Mouse (Mus musculus) cortical plate, adult 2 months (tissue): ENCODE measurements around the gene Irs2. TPM values are rescaled to one million over a fixed set of nuclear protein-coding genes. Genes with fewer than 3 reads are reported as not detected.

Experiments used
- H3K27ac ChIP-seq: fragments of 200-500 bp; 2 replicates; pipeline ENCODE4 v1.5.1; 2012; ENCODE audit warnings: low read length, control low read depth, inconsistent platforms; ENCODE audit not compliant: insufficient read depth
- H3K4me1 ChIP-seq: fragments of 200-500 bp; 2 replicates; pipeline ENCODE4 v1.6.1; 2011; ENCODE audit warnings: low read length; ENCODE audit not compliant: control insufficient read depth, insufficient read depth
- H3K4me3 ChIP-seq: fragments of 200-500 bp; 2 replicates; pipeline ENCODE4 v1.5.1; 2011; ENCODE audit warnings: mild to moderate bottlenecking, low read length, control low read depth; ENCODE audit not compliant: insufficient read depth
- CTCF ChIP-seq: fragments of 200-500 bp; IDR thresholded peaks from 2 replicates; pipeline ENCODE4 v1.5.1; 2011; ENCODE audit warnings: mild to moderate bottlenecking, control low read depth, low read length; ENCODE audit not compliant: insufficient read depth; ENCODE audit errors: extremely low read depth
- POLR2A ChIP-seq: fragments of 200-500 bp; IDR thresholded peaks from 2 replicates; pipeline ENCODE4 v1.6.1; 2011; ENCODE audit warnings: mild to moderate bottlenecking, low read length, control low read depth; ENCODE audit not compliant: insufficient read depth; ENCODE audit errors: extremely low read depth
- polyA plus RNA-seq: library from polyadenylated mRNA; depleted of rRNA; stranded (reverse); fragments of >200 nt; gene quantifications from 2 replicates; pipeline ENCODE4 v1.2.3, GENCODE M21; 2012

Gene Irs2
- polyA plus RNA-seq, 1 experiment = 18.0 TPM

DNA sequence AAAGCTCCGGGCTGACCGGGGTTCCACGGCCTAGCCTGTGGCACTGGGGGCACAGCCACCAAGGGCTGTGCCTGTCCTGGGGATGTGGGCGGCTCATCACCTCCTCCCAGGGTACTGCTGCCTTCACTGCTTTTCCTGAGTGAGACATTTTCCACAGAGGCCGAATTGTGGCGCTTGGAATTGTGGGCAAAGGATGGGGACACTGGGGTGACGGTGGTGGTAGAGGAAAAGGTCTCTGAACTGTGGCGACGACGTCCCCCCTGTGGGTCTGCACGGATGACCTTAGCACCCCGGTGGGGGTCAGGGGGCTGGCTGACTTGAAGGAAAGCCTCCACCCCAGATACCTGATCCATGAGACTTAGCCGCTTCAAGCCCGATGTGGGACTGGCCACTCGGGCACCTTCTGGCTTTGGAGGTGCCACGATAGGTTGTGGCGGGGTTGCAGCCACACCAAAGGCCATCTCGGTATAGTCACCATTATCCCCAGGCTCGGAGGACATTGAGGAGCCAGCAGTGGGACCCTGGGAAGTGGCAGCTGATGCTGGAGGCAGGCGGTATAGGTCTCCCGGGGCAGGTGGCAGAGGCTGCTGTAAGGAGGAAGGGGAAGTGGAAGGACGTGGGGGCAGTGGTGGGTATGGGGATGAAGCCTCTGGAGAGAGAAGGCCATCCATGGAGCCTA lies 3.3 kb downstream of the Irs2 start:
- TF ChIP-seq CTCF (no peak), POLR2A (no peak)
- Histone ChIP-seq H3K4me1 (peaks cover 10% of the 10 kb centered on the region), H3K27ac (no peak overlapping the region), H3K4me3 (peak overlapping the region; percentile 50)

GRCm38 (mm10) chr8:11003917-11004470 lies 4.3 kb downstream of the Irs2 start:
- TF ChIP-seq POLR2A = no peak
- no peak for TF ChIP-seq CTCF

DNA sequence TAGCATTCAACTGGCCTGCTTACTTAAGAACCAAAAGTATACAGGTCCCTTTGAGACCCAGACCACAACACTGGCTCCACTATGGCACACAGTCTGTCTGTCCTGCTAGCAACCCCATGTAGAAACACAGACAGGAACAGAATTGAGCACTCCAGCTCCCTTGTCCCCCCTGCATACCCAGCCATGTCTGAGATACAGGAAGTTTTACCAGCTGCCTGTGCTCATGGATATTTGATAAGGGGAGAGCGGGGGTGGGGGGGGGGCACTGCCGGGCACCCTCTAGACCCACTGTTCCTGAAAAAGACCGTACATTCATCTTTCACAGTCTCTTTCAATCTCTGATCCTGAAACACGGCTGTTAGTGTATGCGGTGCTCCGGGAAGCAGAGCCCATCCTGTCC lies 5.0 kb downstream of the Irs2 start:
- no peak for TF ChIP-seq CTCF
- TF ChIP-seq POLR2A = no peak
- Histone ChIP-seq H3K27ac (no peak overlapping the region), H3K4me3 (peak overlapping the region; percentile 50), H3K4me1 (peaks cover 10% of the 10 kb centered on the region)

More at GRCm38 (mm10) chr8:11003917-11004470, 4.3 kb downstream of the Irs2 start:
- Histone ChIP-seq H3K4me3 (peak overlapping the region; percentile 50), H3K27ac (no peak overlapping the region), H3K4me1 (peaks cover 10% of the 10 kb centered on the region)

- TF ChIP-seq CTCF = no peak
- TF ChIP-seq POLR2A = no peak
- Histone ChIP-seq H3K27ac (no peak overlapping the region), H3K4me1 (peaks cover 10% of the 10 kb centered on the region), H3K4me3 (peak overlapping the region; percentile 50)
Measured at GRCm38 (mm10) chr8:11002816-11003215, 5.4 kb downstream of the Irs2 start.

GRCm38 (mm10) chr8:11001062-11001549 lies 7.2 kb downstream of the Irs2 start:
- TF ChIP-seq POLR2A (no peak), CTCF (no peak)
- peaks cover 6% of the 10 kb centered on the region for H3K4me1 ChIP-seq
- H3K27ac ChIP-seq = no peak overlapping the region

DNA sequence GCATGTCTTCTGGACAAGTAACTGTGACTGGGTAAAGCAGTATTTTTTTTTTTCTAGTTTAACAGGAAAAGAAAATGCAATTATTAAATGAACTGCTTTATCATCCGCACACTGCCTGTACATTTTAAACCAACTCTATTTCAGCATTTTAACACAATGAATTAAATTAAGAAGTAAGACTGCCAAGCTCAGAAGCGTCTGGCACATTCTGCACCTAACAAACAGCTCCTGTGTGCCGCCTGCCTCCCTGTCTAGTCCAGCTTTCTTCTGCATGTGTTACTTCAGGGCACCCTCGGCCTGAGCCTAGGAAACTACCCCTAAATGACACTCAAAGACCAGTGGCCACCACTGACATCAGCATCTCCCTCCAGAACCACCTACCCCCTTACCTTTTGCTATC lies 8.7 kb downstream of the Irs2 start:
- Histone ChIP-seq H3K4me1 (peaks cover 6% of the 10 kb centered on the region), H3K4me3 (no peak overlapping the region), H3K27ac (no peak overlapping the region)
- TF ChIP-seq POLR2A = no peak
- no peak for TF ChIP-seq CTCF

More at GRCm38 (mm10) chr8:11001062-11001549, 7.2 kb downstream of the Irs2 start:
- peak overlapping the region; percentile 50 for H3K4me3 ChIP-seq

DNA sequence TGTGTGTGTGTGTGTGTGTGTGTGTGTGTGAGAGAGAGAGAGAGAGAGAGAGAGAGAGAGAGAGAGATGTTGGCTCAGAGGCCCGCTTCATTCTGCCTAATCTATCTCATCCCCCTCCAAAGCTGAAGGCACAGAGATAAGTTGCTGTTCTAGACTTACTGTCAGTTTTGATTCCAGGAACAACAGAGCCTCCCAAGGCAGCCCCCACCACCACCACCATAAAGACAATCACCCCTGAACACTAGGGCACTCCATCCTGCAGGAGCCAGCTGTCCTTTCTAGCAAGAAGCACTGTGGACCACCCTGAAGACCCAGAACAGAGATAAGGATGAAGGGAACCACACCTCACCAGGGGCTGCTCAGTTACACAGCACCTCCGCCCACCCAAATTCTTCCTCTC lies 12.0 kb downstream of the Irs2 start:
- no peak for TF ChIP-seq POLR2A
- no peak for TF ChIP-seq CTCF
- Histone ChIP-seq H3K4me3 (no peak overlapping the region), H3K27ac (no peak overlapping the region), H3K4me1 (peaks cover 4% of the 10 kb centered on the region; the same call in 1 of the 2 replicates)

DNA sequence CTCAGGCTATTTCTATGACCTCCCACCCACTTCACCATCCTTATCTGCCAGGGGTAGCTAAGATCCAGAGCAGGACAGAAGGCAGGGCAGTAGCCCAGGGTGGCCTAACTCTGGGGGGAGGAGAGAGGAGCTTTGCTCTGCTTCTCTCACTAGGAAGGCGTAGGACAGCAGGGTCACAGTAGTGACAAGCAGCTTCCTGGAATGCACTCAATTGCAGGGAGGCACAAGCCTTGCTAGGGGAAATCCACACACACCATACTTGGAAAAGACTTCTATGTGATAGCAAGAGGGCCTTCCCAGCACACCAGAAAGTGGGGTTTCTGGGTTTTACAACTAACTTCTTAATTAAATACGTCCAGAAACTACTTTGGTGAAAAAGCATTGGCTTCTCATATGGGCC lies 12.5 kb downstream of the Irs2 start:
- H3K4me3 ChIP-seq = no peak overlapping the region
- TF ChIP-seq POLR2A = no peak
- TF ChIP-seq CTCF = no peak
- H3K4me1 ChIP-seq = peaks cover 4% of the 10 kb centered on the region; the same call in 1 of the 2 replicates
- H3K27ac ChIP-seq = no peak overlapping the region

DNA sequence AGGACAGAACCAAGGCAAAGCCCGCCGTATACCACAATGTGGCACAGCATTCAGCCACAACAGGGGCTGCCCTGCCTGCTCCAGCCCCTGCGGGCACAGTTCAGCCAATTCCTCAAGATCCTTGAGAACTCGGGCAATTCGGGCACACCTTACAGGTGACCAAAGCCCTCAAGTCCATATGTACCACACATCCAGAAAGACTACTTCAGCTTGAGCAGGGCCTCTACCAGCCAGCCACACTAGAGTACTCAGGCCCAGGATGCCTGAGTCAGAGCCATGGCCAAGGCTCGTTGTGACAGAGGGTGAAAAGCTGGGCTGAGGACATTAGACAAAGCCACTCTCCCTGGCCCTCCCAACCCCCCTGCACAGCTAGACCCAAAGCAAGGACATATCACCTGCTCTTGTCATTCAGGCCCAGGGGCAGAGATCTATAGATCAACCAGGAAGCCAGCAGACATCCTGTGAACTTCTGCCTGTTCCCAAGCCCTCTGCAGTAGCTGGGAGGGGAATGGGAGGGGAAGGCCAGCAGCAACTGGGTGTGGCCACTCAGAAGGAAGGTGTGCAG lies 13.8 kb downstream of the Irs2 start:
- Histone ChIP-seq H3K27ac (no peak overlapping the region), H3K4me1 (peaks cover 4% of the 10 kb centered on the region; the same call in 1 of the 2 replicates), H3K4me3 (no peak overlapping the region)
- no peak for TF ChIP-seq POLR2A

DNA sequence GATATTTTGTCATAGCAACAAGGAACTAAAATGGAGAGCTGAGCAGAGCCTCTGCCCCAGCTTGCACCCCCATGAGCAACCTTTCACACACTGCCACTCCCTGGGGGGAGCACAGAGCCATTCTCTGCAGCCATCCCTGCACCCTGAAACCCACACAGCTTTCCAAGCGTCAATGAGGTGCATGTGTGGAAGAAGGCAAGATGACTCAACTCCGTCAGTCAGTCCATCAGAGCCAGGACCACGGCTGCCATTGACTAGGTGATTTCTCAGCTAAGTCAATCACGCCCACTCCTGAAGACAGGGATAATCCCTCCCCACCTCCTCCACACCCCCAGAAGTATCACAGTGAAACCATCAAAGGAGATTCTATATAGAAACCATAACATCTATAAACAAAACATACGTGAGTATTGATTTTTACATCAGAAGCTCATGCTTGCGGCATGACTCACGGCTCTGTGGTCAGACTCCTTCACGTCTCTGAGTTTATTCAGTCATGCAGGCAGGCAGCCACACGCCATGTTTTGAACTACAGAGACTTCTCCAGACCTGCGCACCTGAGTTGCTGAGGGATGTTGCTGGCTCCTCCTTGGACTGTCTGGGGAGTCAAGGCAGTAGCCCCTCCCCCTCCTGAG lies 14.6 kb downstream of the Irs2 start:
- no peak for TF ChIP-seq POLR2A
- TF ChIP-seq CTCF = no peak
- H3K27ac ChIP-seq = no peak overlapping the region
- H3K4me1 ChIP-seq = peaks cover 4% of the 10 kb centered on the region; the same call in 1 of the 2 replicates
- H3K4me3 ChIP-seq = no peak overlapping the region

DNA sequence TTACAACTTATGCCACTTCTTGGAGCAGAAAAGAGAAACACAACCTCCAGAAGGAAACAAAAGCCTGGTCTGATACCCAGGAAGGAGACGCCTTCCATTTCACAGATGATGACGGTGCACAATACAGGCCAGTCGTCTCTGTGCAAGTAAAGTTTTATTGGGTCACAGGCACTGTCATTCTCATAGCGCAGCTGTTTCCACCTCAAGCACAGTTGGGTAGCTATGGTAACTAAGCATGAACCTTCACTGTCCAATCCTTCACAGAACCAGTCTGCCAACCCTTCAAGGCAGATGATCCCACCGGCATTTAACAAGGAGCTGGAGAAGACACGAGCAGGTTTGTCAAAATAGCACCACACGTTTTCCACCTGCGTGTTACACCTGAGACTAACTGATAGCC lies 16.2 kb downstream of the Irs2 start:
- TF ChIP-seq POLR2A (no peak), CTCF (no peak)
- Histone ChIP-seq H3K4me1 (peaks cover 4% of the 10 kb centered on the region; the same call in 1 of the 2 replicates), H3K4me3 (no peak overlapping the region), H3K27ac (no peak overlapping the region)
